Mouse (Mus musculus) heart, adult 2 months (tissue): Measurements from ENCODE around the gene Relb.

ENCODE experiments used
- CTCF ChIP-seq: fragments of 200-600 bp; IDR thresholded peaks from 2 replicates; pipeline ENCODE4 v1.8.1; 2022; ENCODE audit warnings: antibody characterized with exemption, mild to moderate bottlenecking, moderate library complexity
- EP300 ChIP-seq: fragments of 200-500 bp; IDR thresholded peaks from 2 replicates; pipeline ENCODE4 v1.6.1; 2011; ENCODE audit warnings: low read depth, low read length, control low read depth; ENCODE audit not compliant: insufficient read depth

GRCm38 (mm10) chr7:19577877-19578414 is 51.3 kb downstream of the Relb start:
- no peak for TF ChIP-seq EP300
- no peak for TF ChIP-seq CTCF
